Mouse (Mus musculus): ENCODE data around the gene Amhr2. TPM values are rescaled to one million over a fixed set of nuclear protein-coding genes. Genes with fewer than 3 reads are reported as not detected.

Amhr2 gene
- polyA plus RNA-seq, 1 experiment from 2014 or later, result 0.10 TPM

- no peaks in the 10 kb centered on the region for H3K27me3 ChIP-seq (replicated peaks; ENCODE audit: control insufficient read depth, insufficient read depth, low read length)
- no peak within 1 kb of the TSS for H3K27ac ChIP-seq (ENCODE audit: low read depth, low read length)
- 94% methylated on average over 1 of the region's 1 CpGs for WGBS
- no peaks in the 10 kb centered on the region for H3K4me1 ChIP-seq (ENCODE audit: control insufficient read depth, insufficient read depth, low read depth, low read length)
- H3K4me3 ChIP-seq (ENCODE audit: low read length), result no peak within 1 kb of the TSS
- H3K9ac ChIP-seq (ENCODE audit: low read depth, low read length), result no peak within 1 kb of the TSS
- H3K36me3 ChIP-seq (ENCODE audit: control insufficient read depth, insufficient read depth, low read length), result peaks cover 57% of the 10 kb centered on the region
- ATAC-seq, result no peak
- H3K4me2 ChIP-seq (ENCODE audit: low read length), result no peak within 1 kb of the TSS
- no peaks in the 10 kb centered on the region for H3K9me3 ChIP-seq (ENCODE audit: control insufficient read depth, low read length)
Measured at GRCm38 (mm10) chr15:102503447-102503846, 58.3 kb downstream of the Amhr2 start, which contains the start of gene Gm10337. Gene Gm10337 (plus strand): TSS chr15:102503722.

Other genes starting within 250 kb of the Amhr2 start
- gene Zfp740, start 242.1 kb upstream of the Amhr2 start, polyA plus RNA-seq (2015; fragmentation: Nextera tagmentation; extraction: Ambion mirVana), result 39.6 and 51.0 TPM in 2 replicates
- gene Csad, start 240.6 kb upstream of the Amhr2 start, polyA plus RNA-seq (2015; fragmentation: Nextera tagmentation; extraction: Ambion mirVana), result 35.5 and 43.3 TPM in 2 replicates
- gene Itgb7, start 213.4 kb upstream of the Amhr2 start, polyA plus RNA-seq (2015; fragmentation: Nextera tagmentation; extraction: Ambion mirVana), result 1.1 and 2.0 TPM in 2 replicates
- 5.6 and 7.6 TPM in 2 replicates for gene Rarg, start 187.8 kb upstream of the Amhr2 start, polyA plus RNA-seq (2015; fragmentation: Nextera tagmentation; extraction: Ambion mirVana)
- 0.06 and 0.14 TPM in 2 replicates for gene Gm9918, start 174.8 kb upstream of the Amhr2 start, polyA plus RNA-seq (2015; fragmentation: Nextera tagmentation; extraction: Ambion mirVana)
- 65.9 and 67.6 TPM in 2 replicates for gene Mfsd5, start 165.9 kb upstream of the Amhr2 start, polyA plus RNA-seq (2015; fragmentation: Nextera tagmentation; extraction: Ambion mirVana)
- 4.1 and 6.4 TPM in 2 replicates for gene Espl1, start 149.1 kb upstream of the Amhr2 start, polyA plus RNA-seq (2015; fragmentation: Nextera tagmentation; extraction: Ambion mirVana)
- 448 and 464 TPM in 2 replicates for gene Pfdn5, start 119.3 kb upstream of the Amhr2 start, polyA plus RNA-seq (2015; fragmentation: Nextera tagmentation; extraction: Ambion mirVana)
- 88.1 and 99.0 TPM in 2 replicates for gene Myg1, start 113.7 kb upstream of the Amhr2 start, polyA plus RNA-seq (2015; fragmentation: Nextera tagmentation; extraction: Ambion mirVana)
- gene Aaas, start 94.6 kb upstream of the Amhr2 start, polyA plus RNA-seq (2015; fragmentation: Nextera tagmentation; extraction: Ambion mirVana), result 36.1 and 38.1 TPM in 2 replicates
- gene Sp7, start 78.2 kb upstream of the Amhr2 start, polyA plus RNA-seq (2015; fragmentation: Nextera tagmentation; extraction: Ambion mirVana), result 0.46 and 1.0 TPM in 2 replicates
- gene Sp1, start 39.2 kb upstream of the Amhr2 start, polyA plus RNA-seq (2015; fragmentation: Nextera tagmentation; extraction: Ambion mirVana), result 3.4 and 3.5 TPM in 2 replicates
- gene Prr13, start 13.7 kb downstream of the Amhr2 start, polyA plus RNA-seq (2015; fragmentation: Nextera tagmentation; extraction: Ambion mirVana), result 83.3 and 98.7 TPM in 2 replicates
- 120 TPM in 2 replicates for gene Pcbp2, start 25.2 kb downstream of the Amhr2 start, polyA plus RNA-seq (2015; fragmentation: Nextera tagmentation; extraction: Ambion mirVana)
- gene Gm10337, start 58.4 kb downstream of the Amhr2 start, polyA plus RNA-seq (2015; fragmentation: Nextera tagmentation; extraction: Ambion mirVana), result 8.1 and 21.8 TPM in 2 replicates
- 55.7 and 62.4 TPM in 2 replicates for gene Map3k12, start 71.7 kb downstream of the Amhr2 start, polyA plus RNA-seq (2015; fragmentation: Nextera tagmentation; extraction: Ambion mirVana)
- 104 and 109 TPM in 2 replicates for gene Tarbp2, start 72.8 kb downstream of the Amhr2 start, polyA plus RNA-seq (2015; fragmentation: Nextera tagmentation; extraction: Ambion mirVana)
- gene Npff, start 79.6 kb downstream of the Amhr2 start, polyA plus RNA-seq (2015; fragmentation: Nextera tagmentation; extraction: Ambion mirVana), result 4.1 and 5.0 TPM in 2 replicates
- not detected in 2 replicates for gene Gm28047, start 179.7 kb downstream of the Amhr2 start, polyA plus RNA-seq (2015; fragmentation: Nextera tagmentation; extraction: Ambion mirVana)
- gene Atf7, start 180.1 kb downstream of the Amhr2 start, polyA plus RNA-seq (2015; fragmentation: Nextera tagmentation; extraction: Ambion mirVana), result 16.5 and 20.6 TPM in 2 replicates
- gene Atp5g2, start 227.0 kb downstream of the Amhr2 start, polyA plus RNA-seq (2015; fragmentation: Nextera tagmentation; extraction: Ambion mirVana), result 41.0 and 50.2 TPM in 2 replicates

Measured in hindbrain, embryonic 16.5 days (tissue).